Mouse (Mus musculus) cerebellum, adult 2 months (tissue): ENCODE data around the gene Mast4.

ENCODE experiments used
- CTCF ChIP-seq: fragments of 200-500 bp; IDR thresholded peaks from 2 replicates; pipeline ENCODE4 v1.5.1; 2011; ENCODE audit warnings: low read depth, mild to moderate bottlenecking, control low read depth, low read length, moderate library complexity, borderline replicate concordance; ENCODE audit not compliant: insufficient read depth
- POLR2A ChIP-seq: fragments of 200-500 bp; IDR thresholded peaks from 2 replicates; pipeline ENCODE4 v1.6.1; 2011; ENCODE audit warnings: low read length, control low read depth, borderline replicate concordance; ENCODE audit not compliant: insufficient read depth

- no peak for TF ChIP-seq POLR2A
- TF ChIP-seq CTCF, result no peak
Observed at GRCm38 (mm10) chr13:103048954-103049353, 285.3 kb downstream of the Mast4 start.
